Mouse (Mus musculus): ENCODE measurements around the gene Cdc25b.

DNA sequence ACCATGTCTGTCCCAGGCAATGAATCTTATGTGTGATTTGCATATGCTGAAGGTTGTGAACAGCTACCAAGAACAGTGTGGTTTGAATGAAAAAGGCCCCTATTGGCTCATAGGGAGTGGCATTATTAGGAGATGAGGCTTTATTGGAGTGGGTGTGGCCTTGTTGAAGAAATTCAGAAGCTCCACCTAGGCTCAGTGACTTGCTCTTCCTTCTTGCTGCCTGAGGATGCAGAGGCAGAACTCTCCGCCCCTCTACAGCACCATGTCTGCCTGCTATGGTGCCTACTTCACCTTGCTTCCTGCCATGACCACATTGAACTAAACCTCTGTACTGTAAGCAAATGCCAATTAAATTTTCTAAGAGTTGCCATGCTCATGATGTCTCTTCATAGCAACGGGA is 45.8 kb downstream of the Cdc25b start:
- no peak for TF ChIP-seq CTCF (IDR thresholded peaks at IDR 0.05; ENCODE audit: control insufficient read depth, insufficient read depth, insufficient read length)
- TF ChIP-seq MYOG (IDR thresholded peaks at IDR 0.05; ENCODE audit: control insufficient read depth, extremely low read depth, insufficient read length): no peak

Measured in C2C12 (cell line).